Mouse (Mus musculus) liver, embryonic 16.5 days (tissue): Measurements from ENCODE around the gene Scyl2. TPM values are rescaled to one million over a fixed set of nuclear protein-coding genes. Genes with fewer than 3 reads are reported as not detected.
A peak's percentile ranks its signal among the peaks of the same experiment; 100 is the strongest.
"Not testable (repeated sequence)": the region's sequence is repeated elsewhere in the genome, so short reads cannot be mapped to it uniquely, and the experiment has no call there.

Experiments used
- ATAC-seq: fragments of 200-750 bp; cut with Nextera tagmentation; 2 replicates; pipeline ENCODE4 v1.8.0; 2017; ENCODE audit warnings: low read depth, mild to moderate bottlenecking, moderate number of reproducible peaks, moderate library complexity
- H3K27ac ChIP-seq: fragments of 300-500 bp; sonication (generic); 2 replicates; pipeline ENCODE4 v1.5.1; 2014; ENCODE audit warnings: mild to moderate bottlenecking, low read length
- H3K27me3 ChIP-seq: fragments of 300-500 bp; sonication (generic); 2 replicates; pipeline ENCODE4 v1.6.1; 2014; ENCODE audit warnings: low read depth, low read length, mixed read lengths; ENCODE audit not compliant: control insufficient read depth, insufficient read depth
- H3K36me3 ChIP-seq: fragments of 300-500 bp; sonication (generic); 2 replicates; pipeline ENCODE4 v1.6.1; 2014; ENCODE audit warnings: mild to moderate bottlenecking; ENCODE audit not compliant: control insufficient read depth, insufficient read depth
- H3K4me1 ChIP-seq: fragments of 300-500 bp; sonication (generic); 2 replicates; pipeline ENCODE4 v1.6.1; 2014; ENCODE audit warnings: low read depth, low read length, mixed read lengths; ENCODE audit not compliant: control insufficient read depth
- H3K4me2 ChIP-seq: fragments of 300-500 bp; sonication (generic); 2 replicates; pipeline ENCODE4 v1.6.1; 2014; ENCODE audit warnings: low read depth, low read length, mixed read lengths
- H3K4me3 ChIP-seq: fragments of 300-500 bp; sonication (generic); 2 replicates; pipeline ENCODE4 v1.5.1; 2014; ENCODE audit warnings: low read depth, mild to moderate bottlenecking, low read length
- H3K9ac ChIP-seq: fragments of 300-500 bp; sonication (generic); 2 replicates; pipeline ENCODE4 v1.6.1; 2014; ENCODE audit warnings: low read depth, low read length
- H3K9me3 ChIP-seq: fragments of 300-500 bp; sonication (generic); replicated peaks from 2 replicates; pipeline ENCODE4 v1.6.1; 2016; ENCODE audit warnings: low read length; ENCODE audit not compliant: control insufficient read depth
- WGBS: fragments of 180-500 bp; shearing (Covaris S2); extraction: QIAGEN DNeasy Blood & Tissue Kit; methylation state at CpG from one replicate; pipeline ENCODE4 v1.1.7; 2014; ENCODE audit not compliant: insufficient replicate concordance; 5-methylcytosine and 5-hydroxymethylcytosine counted together
- polyA plus RNA-seq: library from polyadenylated mRNA; unstranded; fragments of >200 nt; fragmentation: Nextera tagmentation; extraction: Ambion mirVana; gene quantifications from 2 replicates; pipeline ENCODE4 v1.2.1, GENCODE M21; 2015

Scyl2 gene
- polyA plus RNA-seq, 1 experiment from 2014 or later: 2.9 TPM

- Histone ChIP-seq H3K4me1 (no peaks in the 10 kb centered on the region), H3K27ac (no peak overlapping the region), H3K9me3 (no peaks in the 10 kb centered on the region), H3K27me3 (no peaks in the 10 kb centered on the region), H3K4me3 (no peak overlapping the region), H3K36me3 (peaks cover 18% of the 10 kb centered on the region), H3K4me2 (0 out of 2 replicates have a peak overlapping the region, but pooled peaks have one; percentile 24), H3K9ac (no peak overlapping the region)
- 0 out of 2 replicates have a peak, but pooled peaks have one; percentile 7 for ATAC-seq
- WGBS: 29% methylated on average over 10 of the region's 10 CpGs
Measured at GRCm38 (mm10) chr10:89708720-89709119, 22.6 kb upstream of the Scyl2 start.

- 64% methylated on average over 3 of the region's 3 CpGs for WGBS
- peaks cover 8% of the 10 kb centered on the region for H3K36me3 ChIP-seq
- H3K9ac ChIP-seq: no peak overlapping the region
- no peak overlapping the region for H3K4me3 ChIP-seq
- ATAC-seq: no peak
- H3K9me3 ChIP-seq: no peaks in the 10 kb centered on the region
- no peaks in the 10 kb centered on the region for H3K4me1 ChIP-seq
- no peak overlapping the region for H3K4me2 ChIP-seq
- H3K27me3 ChIP-seq: no peaks in the 10 kb centered on the region
- H3K27ac ChIP-seq: no peak overlapping the region
Measured at GRCm38 (mm10) chr10:89707397-89707796, 21.3 kb upstream of the Scyl2 start.

- Histone ChIP-seq H3K27ac (no peak overlapping the region), H3K9me3 (no peaks in the 10 kb centered on the region), H3K4me3 (no peak overlapping the region), H3K36me3 (no peaks in the 10 kb centered on the region), H3K27me3 (no peaks in the 10 kb centered on the region), H3K9ac (no peak overlapping the region), H3K4me2 (no peak overlapping the region), H3K4me1 (no peaks in the 10 kb centered on the region)
- 23% methylated on average over 5 of the region's 5 CpGs for WGBS
- ATAC-seq: no peak
Measured at GRCm38 (mm10) chr10:89703042-89703441, 17.0 kb upstream of the Scyl2 start.

- no peak for ATAC-seq
- WGBS: 68% methylated on average over 3 of the region's 3 CpGs
- no peak overlapping the region for H3K27ac ChIP-seq
Measured at GRCm38 (mm10) chr10:89697956-89698355, 11.9 kb upstream of the Scyl2 start.

GRCm38 (mm10) chr10:89696270-89696669 is 10.2 kb upstream of the Scyl2 start:
- H3K4me1 ChIP-seq, H3K27me3 ChIP-seq, H3K27ac ChIP-seq, H3K9ac ChIP-seq, H3K4me2 ChIP-seq, ATAC-seq, H3K4me3 ChIP-seq, H3K9me3 ChIP-seq, H3K36me3 ChIP-seq: not testable (repeated sequence)
- WGBS: 53% methylated on average over 2 of the region's 2 CpGs

More at GRCm38 (mm10) chr10:89697956-89698355, 11.9 kb upstream of the Scyl2 start:
- Histone ChIP-seq H3K4me3 (no peak overlapping the region), H3K9me3 (no peaks in the 10 kb centered on the region), H3K27me3 (no peaks in the 10 kb centered on the region), H3K4me2 (no peak overlapping the region), H3K4me1 (no peaks in the 10 kb centered on the region), H3K36me3 (no peaks in the 10 kb centered on the region), H3K9ac (no peak overlapping the region)

- Histone ChIP-seq H3K4me1 (no peaks in the 10 kb centered on the region), H3K4me3 (no peak overlapping the region), H3K9me3 (no peaks in the 10 kb centered on the region), H3K27ac (no peak overlapping the region), H3K4me2 (no peak overlapping the region), H3K36me3 (no peaks in the 10 kb centered on the region), H3K9ac (no peak overlapping the region), H3K27me3 (no peaks in the 10 kb centered on the region)
- ATAC-seq: no peak
- WGBS: 35% methylated on average over 20 of the region's 20 CpGs
Measured at GRCm38 (mm10) chr10:89695194-89695911, 9.3 kb upstream of the Scyl2 start.

GRCm38 (mm10) chr10:89690021-89690420 is 3.9 kb upstream of the Scyl2 start:
- ATAC-seq: no peak
- Histone ChIP-seq H3K27me3 (no peaks in the 10 kb centered on the region), H3K4me2 (no peak overlapping the region), H3K4me1 (peaks cover 22% of the 10 kb centered on the region), H3K27ac (no peak overlapping the region), H3K36me3 (no peaks in the 10 kb centered on the region), H3K9ac (no peak overlapping the region), H3K9me3 (no peaks in the 10 kb centered on the region), H3K4me3 (no peak overlapping the region)
- 14% methylated on average over 8 of the region's 8 CpGs for WGBS

- H3K4me2 ChIP-seq: 0 out of 2 replicates have a peak overlapping the region, but pooled peaks have one; percentile 81
- 48% methylated on average over 2 of the region's 2 CpGs for WGBS
- no peaks in the 10 kb centered on the region for H3K9me3 ChIP-seq
- H3K9ac ChIP-seq: no peak overlapping the region
- peaks cover 32% of the 10 kb centered on the region for H3K4me1 ChIP-seq
- no peaks in the 10 kb centered on the region for H3K36me3 ChIP-seq
- ATAC-seq: no peak
- no peaks in the 10 kb centered on the region for H3K27me3 ChIP-seq
- no peak overlapping the region for H3K27ac ChIP-seq
- H3K4me3 ChIP-seq: no peak overlapping the region
Measured at GRCm38 (mm10) chr10:89687455-89687854, 1.4 kb upstream of the Scyl2 start.

- Histone ChIP-seq H3K27me3 (no peaks in the 10 kb centered on the region), H3K4me2 (peak overlapping the region; percentile 81), H3K27ac (peak overlapping the region; percentile 80), H3K9me3 (no peaks in the 10 kb centered on the region), H3K4me1 (peaks cover 36% of the 10 kb centered on the region), H3K9ac (peak overlapping the region; percentile 94), H3K36me3 (no peaks in the 10 kb centered on the region), H3K4me3 (peak overlapping the region; percentile 99)
- ATAC-seq: peak; percentile 59
- under 1% methylated on average over 45 of the region's 51 CpGs for WGBS
Measured at GRCm38 (mm10) chr10:89685391-89686138, 520 bp downstream of the Scyl2 start.
